Mouse (Mus musculus) testis, adult 2 months (tissue): ENCODE data around the gene P4htm. TPM values are rescaled to one million over a fixed set of nuclear protein-coding genes. Genes with fewer than 3 reads are reported as not detected.

Source experiments
- H3K27ac ChIP-seq: fragments of 200-500 bp; 2 replicates; pipeline ENCODE4 v1.5.1; 2012; ENCODE audit warnings: low read depth, low read length; ENCODE audit not compliant: control insufficient read depth, insufficient read depth
- H3K27me3 ChIP-seq: fragments of 200-500 bp; 2 replicates; pipeline ENCODE4 v1.6.1; 2012; ENCODE audit warnings: mild to moderate bottlenecking, low read length, moderate library complexity; ENCODE audit not compliant: control insufficient read depth, insufficient read depth
- H3K36me3 ChIP-seq: fragments of 200-500 bp; 2 replicates; pipeline ENCODE4 v1.6.1; 2012; ENCODE audit warnings: mild to moderate bottlenecking, low read length; ENCODE audit not compliant: control insufficient read depth, insufficient read depth
- H3K4me1 ChIP-seq: fragments of 200-500 bp; 2 replicates; pipeline ENCODE4 v1.6.1; 2012; ENCODE audit warnings: low read length; ENCODE audit not compliant: control insufficient read depth, insufficient read depth
- H3K4me3 ChIP-seq: fragments of 200-500 bp; 2 replicates; pipeline ENCODE4 v1.5.1; 2012; ENCODE audit warnings: low read depth, mild to moderate bottlenecking, low read length, moderate library complexity, mixed read lengths; ENCODE audit not compliant: control insufficient read depth
- CTCF ChIP-seq: fragments of 200-500 bp; IDR thresholded peaks from 2 replicates; pipeline ENCODE4 v1.5.1; 2012; ENCODE audit warnings: low read depth, mild to moderate bottlenecking, inconsistent platforms, low read length, moderate library complexity; ENCODE audit not compliant: control insufficient read depth, insufficient read depth, insufficient replicate concordance
- POLR2A ChIP-seq: fragments of 200-500 bp; IDR thresholded peaks from 2 replicates; pipeline ENCODE4 v1.6.1; 2012; ENCODE audit warnings: low read depth, mild to moderate bottlenecking, inconsistent platforms, low read length, moderate library complexity; ENCODE audit not compliant: control insufficient read depth
- polyA plus RNA-seq: library from polyadenylated mRNA; depleted of rRNA; stranded (reverse); fragments of >200 nt; gene quantifications from 2 replicates; pipeline ENCODE4 v1.2.3, GENCODE M21; 2012; rRNA removed

P4htm gene
- polyA plus RNA-seq = 5.4 and 5.5 TPM in 2 replicates

DNA sequence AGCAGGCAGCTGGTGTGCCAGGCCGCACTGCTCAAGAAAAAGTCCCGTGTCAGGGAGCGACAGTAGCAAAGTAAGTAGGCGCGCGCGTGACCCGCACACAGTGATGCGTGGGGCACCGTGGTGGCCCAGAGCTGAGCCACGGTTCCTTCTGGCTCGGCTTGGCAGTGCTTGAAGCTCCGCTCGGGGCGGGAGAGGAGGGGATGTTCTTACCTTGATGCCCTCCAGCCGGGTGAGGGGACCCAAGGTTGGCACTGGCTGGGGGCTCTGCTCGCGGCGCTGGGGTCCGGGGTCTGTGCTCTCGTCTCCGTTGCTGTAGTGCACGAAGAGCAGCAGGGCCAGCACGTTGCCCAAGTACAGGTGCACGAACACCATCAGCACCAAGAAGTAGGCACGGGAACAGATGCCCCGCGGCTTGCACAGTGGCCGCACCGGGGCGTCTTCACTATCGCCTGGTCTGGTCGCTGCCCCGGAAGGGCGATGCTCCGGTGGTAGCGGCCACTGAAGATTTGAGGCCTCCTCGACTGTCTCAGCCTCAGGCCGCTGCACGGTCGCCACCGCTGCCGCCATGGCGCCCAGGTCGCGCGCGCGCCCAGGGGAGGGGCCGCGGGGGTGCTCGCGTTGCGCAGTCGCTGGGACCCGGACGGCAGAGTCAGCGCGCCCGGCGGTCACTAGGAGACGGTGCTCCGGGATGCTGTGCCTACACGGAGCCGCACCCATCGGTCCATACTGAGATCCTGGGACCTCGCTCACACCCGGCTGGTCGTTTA lies at the start of gene P4htm:
Gene P4htm (minus strand): TSS at position 670 of the 767 bp plus-strand sequence.
- TF ChIP-seq CTCF (no peak), POLR2A (0 out of 2 replicates have a peak, but pooled peaks have one; percentile 23)
- Histone ChIP-seq H3K4me1 (peaks cover 13% of the 10 kb centered on the region), H3K4me3 (peak within 1 kb of the TSS; percentile 84), H3K27ac (no peak within 1 kb of the TSS), H3K27me3 (no peaks in the 10 kb centered on the region), H3K36me3 (no peaks in the 10 kb centered on the region)

DNA sequence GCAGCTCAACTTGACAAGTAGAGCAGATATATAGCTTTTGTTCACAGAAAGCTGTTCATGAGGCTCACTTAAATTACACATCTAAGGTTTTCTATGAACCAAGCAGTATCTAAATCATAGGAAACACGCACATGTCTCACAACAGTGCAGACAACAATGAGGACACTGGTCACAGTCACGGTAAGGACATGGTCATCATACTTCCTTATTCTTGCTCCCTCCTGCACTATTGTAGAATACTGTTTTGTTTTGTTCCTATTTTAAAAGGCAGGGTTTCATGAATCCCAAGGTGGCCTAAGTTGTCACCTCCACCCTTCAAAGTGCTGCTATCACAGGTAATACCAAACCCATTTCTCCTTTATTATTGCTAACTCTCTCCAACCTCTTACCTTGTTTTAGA lies 42.4 kb upstream of the P4htm start:
- H3K27ac ChIP-seq = no peak overlapping the region
- no peaks in the 10 kb centered on the region for H3K27me3 ChIP-seq
- no peak for TF ChIP-seq CTCF
- TF ChIP-seq POLR2A = no peak
- H3K36me3 ChIP-seq = peaks cover 1% of the 10 kb centered on the region; the same call in 1 of the 2 replicates
- H3K4me1 ChIP-seq = no peaks in the 10 kb centered on the region
- no peak overlapping the region for H3K4me3 ChIP-seq

DNA sequence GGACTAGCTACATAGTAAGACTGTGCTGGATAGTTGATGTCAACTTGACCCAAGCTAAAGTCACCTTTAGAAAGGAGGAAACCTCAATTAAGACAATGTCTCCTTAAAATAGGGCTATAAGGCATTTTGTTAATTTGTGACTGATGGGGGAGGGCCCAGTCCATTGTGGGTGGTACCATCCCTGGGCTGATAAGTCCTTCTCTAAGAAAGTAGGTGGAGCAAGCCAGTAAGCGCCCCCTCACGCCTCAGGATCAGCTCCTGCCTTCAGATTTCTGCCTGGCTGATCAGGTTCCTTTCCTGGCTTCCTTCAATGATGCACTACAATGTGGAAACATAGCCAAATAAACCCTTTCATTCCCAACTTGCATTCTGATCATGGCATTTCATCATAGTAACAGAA lies 37.9 kb upstream of the P4htm start:
- Histone ChIP-seq H3K27ac (no peak overlapping the region), H3K4me3 (no peak overlapping the region), H3K4me1 (no peaks in the 10 kb centered on the region), H3K36me3 (no peaks in the 10 kb centered on the region), H3K27me3 (no peaks in the 10 kb centered on the region)
- no peak for TF ChIP-seq CTCF
- no peak for TF ChIP-seq POLR2A

DNA sequence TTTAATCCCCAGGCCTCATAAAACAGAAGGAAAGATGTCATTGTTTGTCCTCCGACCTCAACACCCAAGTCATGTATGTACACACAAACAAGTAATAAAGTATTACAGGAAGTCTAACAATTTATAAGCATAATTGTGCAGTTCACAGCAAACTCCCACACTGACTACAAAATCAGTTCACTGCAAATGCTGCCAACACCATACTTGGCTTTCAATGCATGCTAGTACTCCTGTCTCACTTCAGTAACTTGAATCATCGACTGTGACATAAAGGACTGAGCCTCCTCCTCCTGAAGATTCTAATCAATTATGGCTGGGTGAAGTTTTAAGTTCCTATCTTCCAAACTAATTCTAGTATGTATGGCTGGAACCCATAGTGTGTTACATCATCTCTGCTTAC lies 36.4 kb upstream of the P4htm start:
- Histone ChIP-seq H3K27ac (no peak overlapping the region), H3K36me3 (no peaks in the 10 kb centered on the region), H3K4me1 (no peaks in the 10 kb centered on the region), H3K4me3 (no peak overlapping the region), H3K27me3 (no peaks in the 10 kb centered on the region)
- TF ChIP-seq POLR2A (no peak), CTCF (no peak)

DNA sequence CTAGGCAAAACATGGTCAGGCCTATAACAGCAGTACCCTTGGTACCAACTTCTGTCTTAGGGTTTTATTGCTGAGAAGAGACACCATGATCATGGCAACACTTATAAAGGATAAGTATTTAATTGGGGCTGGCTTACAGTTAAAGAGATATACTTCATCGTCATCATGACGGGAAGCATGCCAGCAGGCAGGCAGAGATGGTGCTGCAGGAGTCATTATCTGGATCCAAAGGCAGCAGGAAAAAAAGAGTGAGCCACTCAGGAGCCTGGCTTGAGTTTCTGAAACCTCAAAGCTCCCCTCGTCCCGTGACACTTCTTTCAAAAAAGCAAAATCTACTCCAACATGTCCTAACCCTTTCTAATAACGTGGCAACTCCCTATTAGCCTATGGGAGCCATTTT lies 34.9 kb upstream of the P4htm start:
- Histone ChIP-seq H3K4me3 (no peak overlapping the region), H3K27me3 (no peaks in the 10 kb centered on the region), H3K36me3 (no peaks in the 10 kb centered on the region), H3K4me1 (no peaks in the 10 kb centered on the region), H3K27ac (no peak overlapping the region)
- TF ChIP-seq CTCF (no peak), POLR2A (no peak)

DNA sequence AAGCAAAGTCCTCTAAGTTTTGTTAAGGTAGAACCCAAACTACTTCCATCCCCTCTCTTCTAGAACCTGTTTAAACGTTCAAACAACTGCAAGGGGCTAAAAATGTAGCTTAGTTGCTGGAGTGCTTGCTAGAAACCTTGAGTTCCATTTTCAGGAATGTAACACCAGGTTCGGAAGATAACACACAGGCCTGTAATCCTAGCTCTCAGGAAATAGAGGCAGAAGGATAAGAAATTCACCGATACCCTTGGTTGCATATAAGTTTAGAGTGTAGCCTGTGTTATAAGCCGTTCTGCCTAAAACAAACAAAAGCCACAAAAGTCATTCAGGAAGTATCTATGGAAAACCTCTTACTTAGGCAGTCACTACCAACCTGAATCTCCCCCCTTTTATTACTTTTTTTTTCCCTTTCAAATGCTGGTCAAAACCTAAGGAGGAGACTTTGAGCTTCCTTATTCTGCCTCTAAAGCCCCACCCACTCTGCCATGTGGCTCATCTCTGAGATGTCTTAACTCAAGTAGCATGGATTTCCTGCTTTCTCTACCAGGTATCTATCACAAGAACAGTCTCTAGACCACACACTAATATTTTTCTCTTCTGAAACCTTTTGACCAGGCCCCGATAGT lies 34.3 kb upstream of the P4htm start:
- Histone ChIP-seq H3K4me1 (no peaks in the 10 kb centered on the region), H3K36me3 (no peaks in the 10 kb centered on the region), H3K4me3 (no peak overlapping the region), H3K27ac (no peak overlapping the region), H3K27me3 (no peaks in the 10 kb centered on the region)
- no peak for TF ChIP-seq POLR2A
- no peak for TF ChIP-seq CTCF

DNA sequence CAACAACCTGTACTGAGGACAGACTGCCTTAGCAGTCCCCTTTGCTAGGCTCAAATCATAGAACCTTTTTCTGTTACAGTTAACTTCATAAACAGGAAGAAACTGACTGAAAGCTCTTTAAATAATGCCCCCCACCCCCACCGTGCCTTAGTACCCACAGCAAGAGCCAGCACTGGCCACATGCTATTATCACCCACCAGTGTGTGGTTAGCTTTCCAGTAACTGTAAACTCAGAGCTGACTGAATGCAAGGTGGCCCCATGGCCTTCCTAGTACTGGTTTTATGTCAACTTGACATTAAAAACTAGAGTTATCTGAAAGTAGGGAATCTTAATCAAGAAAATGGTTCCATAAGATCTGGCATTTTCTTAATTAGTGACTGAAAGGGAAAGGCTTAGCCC lies 33.2 kb upstream of the P4htm start:
- Histone ChIP-seq H3K27ac (no peak overlapping the region), H3K4me3 (no peak overlapping the region), H3K27me3 (no peaks in the 10 kb centered on the region), H3K4me1 (no peaks in the 10 kb centered on the region), H3K36me3 (no peaks in the 10 kb centered on the region)
- TF ChIP-seq CTCF (no peak), POLR2A (no peak)
